Mouse (Mus musculus): ENCODE data around the gene Tasp1.
"Not testable (repeated sequence)": the region's sequence is repeated elsewhere in the genome, so short reads cannot be mapped to it uniquely, and the experiment has no call there.

Gene Tasp1

DNA sequence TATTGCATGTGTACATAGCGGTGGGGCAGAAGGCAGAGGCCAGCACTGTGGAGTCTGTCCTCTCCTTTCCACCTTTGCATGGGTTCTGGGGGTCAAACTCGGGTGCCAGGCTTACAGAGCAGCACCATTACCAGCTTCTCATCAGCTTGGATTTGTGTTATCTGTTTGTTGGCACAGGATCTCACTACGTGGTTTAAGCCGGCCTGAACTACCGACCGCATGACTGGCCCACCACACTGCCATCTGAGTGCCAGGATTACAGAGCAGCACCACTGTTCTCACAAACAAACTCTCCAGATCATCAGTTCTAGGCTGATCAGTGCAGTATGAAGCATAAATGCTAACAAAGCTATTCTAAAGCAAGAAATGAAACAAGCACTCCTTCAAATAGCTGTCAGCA lies 8.5 kb downstream of the Tasp1 start:
- DNase-seq (ENCODE audit: low spot score in 2 of 2): no peak

DNA sequence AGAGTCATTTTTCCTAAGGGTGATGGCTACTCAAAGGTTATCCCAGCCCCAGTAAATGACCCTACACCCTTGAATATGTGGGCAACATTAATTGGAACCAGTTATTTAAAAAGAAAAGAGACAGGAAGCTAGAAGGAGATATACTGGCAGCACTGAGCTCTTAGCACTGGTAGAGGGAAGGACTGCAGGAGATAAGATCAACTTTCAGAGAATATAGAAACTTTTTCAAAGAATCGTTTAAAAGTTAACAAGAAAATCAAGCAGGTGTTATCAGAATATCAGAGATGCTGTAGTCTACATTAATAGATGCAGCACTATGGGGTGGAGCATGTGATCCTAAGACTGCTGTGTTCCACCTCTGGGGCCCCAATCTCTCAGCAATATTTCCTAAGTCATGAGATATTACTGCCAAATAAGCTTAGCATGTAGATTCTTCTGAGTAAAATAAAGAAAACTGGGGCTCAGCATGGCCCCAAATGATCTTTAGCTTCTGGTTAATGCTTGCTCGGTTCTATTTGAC lies 14.9 kb downstream of the Tasp1 start:
- DNase-seq (ENCODE audit: low spot score in 2 of 2): no peak

DNA sequence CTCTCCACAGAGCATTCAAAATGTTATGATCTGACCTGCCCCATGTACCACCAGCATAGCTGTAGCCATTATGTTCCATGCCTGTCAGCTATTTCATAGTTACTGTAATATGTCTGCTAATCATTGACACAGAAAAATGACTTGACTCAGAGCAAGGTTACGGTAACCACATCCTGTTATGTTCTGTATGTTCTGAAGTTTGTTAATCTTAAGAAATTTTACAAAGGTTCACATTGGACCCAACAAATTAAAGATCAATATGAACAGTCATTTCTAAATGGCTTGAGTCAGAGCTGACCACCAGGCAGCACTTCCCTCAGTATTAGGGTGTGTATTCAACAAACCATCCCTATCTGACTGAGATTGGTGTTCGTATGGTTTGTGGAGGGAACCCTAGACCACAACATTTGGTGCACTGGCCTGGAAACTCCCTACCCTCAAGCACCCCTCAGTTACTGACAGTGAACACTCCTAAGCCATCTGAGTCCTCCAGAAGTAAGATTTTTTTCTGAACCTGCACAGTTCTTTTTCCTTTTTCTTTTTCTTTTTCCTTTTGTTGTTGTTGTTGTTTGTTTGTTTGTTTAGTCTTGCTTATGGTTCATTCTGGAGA lies 24.0 kb downstream of the Tasp1 start:
- DNase-seq (ENCODE audit: low spot score in 2 of 2): no peak

DNA sequence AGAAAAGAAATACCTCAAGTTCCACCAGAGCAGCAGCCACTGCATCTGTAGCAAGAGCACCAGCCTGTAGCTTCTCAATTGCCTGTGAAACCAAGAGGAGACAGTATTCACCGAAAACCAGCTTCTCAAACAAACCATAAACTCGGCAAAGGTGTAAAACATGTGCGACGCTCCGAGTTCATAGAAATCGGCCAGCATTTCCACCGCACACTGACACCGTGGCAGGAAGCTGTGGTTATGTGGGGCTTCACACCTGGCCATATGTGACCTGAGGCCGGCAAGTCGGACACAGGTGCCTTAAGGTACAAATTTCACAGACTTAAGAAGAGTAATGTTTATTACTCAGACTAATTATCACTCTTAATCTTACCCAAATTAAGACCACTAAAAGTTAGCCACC lies 24.5 kb downstream of the Tasp1 start:
- DNase-seq (ENCODE audit: low spot score in 2 of 2): no peak

DNA sequence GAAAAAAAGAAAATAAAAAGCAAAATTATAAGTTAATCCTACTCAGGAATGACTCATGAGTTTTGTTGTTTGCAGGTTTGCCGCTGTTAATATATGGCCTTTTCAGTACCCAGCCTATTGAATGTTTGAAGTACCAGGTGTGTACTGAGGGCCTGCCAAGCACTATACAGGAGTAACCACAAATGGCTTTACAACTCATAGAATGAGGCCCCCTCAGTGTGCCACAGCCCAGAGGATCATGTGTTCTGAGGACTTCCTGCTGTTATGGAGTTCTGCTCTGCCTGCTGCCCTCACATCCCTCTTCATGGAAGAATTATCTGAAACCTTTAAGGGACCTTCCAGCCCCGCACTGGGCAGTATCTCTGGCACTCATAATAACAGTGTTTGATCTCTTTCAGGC lies 29.1 kb downstream of the Tasp1 start:
- no peak for DNase-seq (ENCODE audit: low spot score in 2 of 2)

DNA sequence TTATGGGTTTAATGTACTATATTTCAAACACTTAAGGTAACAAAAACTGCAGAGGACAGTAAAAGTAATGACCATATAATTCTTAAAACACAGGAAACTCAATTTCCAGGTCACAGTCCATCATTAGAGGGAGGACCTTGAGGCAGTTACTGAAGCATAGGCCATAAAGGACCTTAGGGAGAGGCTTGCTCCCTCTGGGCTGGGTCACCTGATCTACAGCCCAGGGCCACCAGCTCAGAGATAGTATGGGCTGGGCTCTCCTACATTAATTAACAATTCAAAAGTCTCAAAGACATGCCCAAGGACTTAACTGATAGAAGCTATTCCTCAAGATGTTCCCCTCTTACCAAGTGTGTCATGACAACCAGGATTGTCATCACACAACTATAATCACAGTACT lies 29.8 kb downstream of the Tasp1 start:
- no peak for DNase-seq (ENCODE audit: low spot score in 2 of 2)

DNA sequence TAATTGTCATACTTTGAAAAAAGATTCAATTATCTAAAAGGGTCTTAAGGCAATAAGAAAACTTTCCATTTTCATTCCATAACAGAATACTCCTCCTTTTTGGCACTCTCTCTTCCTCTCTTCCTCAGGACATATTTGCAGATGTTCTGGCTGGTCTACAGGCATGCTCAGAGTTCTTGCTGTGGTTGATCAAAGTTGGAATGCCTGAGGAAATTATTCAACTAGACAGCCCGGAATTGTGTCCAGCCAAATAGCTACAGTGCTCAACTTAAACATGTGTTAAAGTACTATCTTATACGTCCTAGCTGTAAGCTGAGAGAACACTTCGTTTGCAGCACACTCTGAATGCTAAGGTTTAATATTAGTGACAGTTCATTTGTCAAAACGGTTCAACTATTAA lies 41.7 kb downstream of the Tasp1 start:
- no peak for DNase-seq (ENCODE audit: low spot score in 2 of 2)

DNA sequence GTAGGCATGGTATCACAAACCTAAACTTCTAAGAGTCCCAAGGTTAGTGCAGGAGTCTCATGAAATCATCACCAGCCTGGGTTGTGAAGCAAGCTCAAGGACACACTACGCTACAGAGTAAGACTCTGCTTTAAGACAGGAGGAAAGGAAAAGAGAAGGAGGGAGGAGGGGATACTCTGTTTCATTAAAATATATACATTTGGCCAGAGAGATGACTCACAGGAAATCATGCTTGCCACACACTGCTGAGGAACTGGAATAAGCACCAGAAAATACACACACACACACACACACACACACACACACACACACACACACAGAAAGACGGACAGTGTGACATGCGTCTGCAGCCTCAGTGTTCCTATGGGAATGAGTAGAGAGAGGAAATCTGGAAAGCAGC lies 59.2 kb downstream of the Tasp1 start:
- no peak for DNase-seq (ENCODE audit: low spot score in 2 of 2)

DNA sequence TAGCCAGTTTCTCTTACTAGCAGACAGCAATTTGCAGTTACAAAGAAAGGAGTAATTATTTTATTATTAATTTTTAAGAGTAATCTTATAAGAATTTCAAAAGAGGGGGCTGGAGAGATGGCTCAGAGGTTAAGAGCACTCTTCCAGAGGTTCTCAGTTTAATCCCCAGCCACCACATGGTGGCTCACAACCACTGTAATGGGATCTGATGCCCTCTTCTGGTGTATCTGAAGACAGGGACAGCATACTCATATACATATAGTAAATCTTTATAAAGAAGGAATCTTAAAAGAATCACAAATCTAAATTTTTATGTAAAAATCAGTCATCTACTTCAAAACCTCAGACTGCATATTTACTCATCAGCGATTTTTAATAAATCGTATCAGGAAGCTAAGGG lies 68.4 kb downstream of the Tasp1 start:
- DNase-seq (ENCODE audit: low spot score in 2 of 2): no peak

DNA sequence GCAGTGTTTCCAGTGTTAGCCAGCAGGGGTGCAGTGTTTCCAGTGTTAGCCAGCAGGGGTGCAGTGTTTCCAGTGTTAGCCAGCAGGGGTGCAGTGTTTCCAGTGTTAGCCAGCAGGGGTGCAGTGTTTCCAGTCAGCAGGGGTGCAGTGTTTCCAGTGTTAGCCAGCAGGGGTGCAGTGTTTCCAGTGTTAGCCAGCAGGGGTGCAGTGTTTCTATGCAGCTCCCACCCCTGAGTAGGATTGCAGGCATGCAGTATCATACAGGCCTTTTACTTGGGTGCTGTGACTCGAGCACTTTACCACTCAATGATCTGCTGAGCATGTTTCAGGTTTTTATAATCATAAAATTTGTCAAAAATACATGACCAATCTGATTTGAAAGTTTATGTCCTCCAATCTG lies 76.7 kb downstream of the Tasp1 start:
- not testable (repeated sequence) for DNase-seq (ENCODE audit: low spot score in 2 of 2)

DNA sequence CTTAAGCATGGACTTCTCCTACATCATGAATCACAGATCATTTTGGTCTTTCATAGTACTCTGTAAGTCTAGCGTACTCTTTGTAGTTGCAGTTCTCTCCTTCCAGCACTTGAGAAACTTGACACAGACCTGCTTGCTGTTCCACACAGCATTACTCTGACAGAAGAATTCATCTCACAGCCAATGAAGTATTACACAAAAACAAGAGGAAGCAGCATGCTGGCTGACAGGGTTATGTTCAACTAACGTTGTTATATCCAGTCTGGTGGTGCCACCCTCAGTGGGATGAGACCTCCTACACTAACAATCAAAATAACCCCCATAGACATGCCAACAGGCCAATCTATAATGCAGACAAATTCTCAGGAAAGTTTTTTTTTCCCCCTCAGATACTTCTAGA lies 99.2 kb downstream of the Tasp1 start:
- no peak for DNase-seq (ENCODE audit: low spot score in 2 of 2)

DNA sequence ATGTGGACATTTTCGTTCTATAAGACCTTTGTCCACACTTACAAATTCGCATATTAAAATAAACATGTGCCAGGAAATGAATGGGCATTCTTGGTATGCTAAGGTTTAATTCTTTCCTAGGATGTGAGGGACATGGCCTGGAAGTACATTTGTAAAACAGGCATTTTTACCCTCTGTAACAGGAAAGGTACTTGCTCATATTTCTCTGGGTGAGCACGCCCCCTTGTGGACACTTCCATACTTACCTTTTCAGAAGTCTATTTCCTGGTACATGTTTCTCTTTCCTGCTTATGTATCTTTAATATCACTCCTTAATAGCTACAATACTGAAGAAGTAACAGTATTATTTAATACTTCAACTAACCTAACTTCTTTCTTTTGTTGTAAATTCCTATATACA lies 100.3 kb downstream of the Tasp1 start:
- DNase-seq (ENCODE audit: low spot score in 2 of 2): peak; percentile 8 to 39

DNA sequence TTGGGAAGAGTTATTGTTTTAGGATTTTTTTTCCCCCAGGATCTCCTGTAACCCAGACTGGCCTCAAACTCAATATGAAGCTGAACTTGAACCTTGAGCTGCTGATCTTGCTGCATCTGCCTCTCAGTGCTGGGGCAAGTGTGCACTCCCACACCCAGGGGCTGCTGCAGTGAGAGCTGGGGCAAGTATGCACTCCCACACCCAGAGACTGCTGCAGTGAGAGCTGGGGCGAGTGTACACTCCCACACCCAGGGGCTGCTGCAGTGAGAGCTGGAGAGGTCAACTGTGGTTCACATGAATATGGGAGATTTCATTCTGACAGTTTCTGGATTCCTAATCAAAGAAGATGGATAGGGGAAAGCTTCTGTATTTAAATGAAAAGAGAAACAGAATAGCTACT lies 117.8 kb downstream of the Tasp1 start:
- DNase-seq (ENCODE audit: low spot score in 2 of 2): no peak

DNA sequence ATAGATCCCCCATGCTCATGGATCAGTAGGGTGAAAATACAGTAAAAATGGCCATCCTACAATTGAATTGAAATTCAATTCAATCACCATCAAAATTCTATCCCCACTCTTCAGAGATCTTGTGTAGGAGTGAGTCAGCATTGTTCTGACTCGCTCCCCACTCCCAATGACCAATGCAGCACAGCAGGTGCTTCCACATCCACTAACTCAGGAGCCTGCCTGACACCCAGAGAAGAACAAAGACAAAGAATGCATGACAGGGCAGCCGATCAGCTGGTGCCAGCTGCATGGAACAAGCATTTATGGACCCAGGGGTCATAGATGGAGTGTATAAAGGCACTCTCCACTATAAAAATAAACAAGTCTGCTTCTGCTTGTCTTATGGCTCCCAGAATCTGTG lies 129.0 kb downstream of the Tasp1 start:
- no peak for DNase-seq (ENCODE audit: low spot score in 2 of 2)

DNA sequence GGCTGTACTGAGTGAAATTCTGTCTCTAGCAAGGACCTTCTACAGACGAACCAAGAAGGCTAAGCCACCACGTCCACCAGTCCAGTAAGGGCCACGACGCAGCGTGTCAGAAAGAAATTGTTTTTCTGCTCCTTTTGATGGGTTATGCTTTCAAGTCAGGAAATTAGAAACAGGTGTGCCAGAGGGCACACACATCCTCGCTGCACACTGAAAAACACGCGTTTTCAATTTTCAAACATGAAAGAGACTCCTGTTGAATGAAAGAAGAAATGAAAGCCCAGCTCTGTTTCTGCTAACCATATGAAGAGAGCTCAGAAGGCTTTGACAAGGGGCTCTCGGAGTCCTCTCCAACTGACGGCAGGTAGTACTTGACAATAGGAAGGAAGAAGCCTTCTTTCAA lies 132.0 kb downstream of the Tasp1 start:
- DNase-seq (ENCODE audit: low spot score in 2 of 2): no peak

DNA sequence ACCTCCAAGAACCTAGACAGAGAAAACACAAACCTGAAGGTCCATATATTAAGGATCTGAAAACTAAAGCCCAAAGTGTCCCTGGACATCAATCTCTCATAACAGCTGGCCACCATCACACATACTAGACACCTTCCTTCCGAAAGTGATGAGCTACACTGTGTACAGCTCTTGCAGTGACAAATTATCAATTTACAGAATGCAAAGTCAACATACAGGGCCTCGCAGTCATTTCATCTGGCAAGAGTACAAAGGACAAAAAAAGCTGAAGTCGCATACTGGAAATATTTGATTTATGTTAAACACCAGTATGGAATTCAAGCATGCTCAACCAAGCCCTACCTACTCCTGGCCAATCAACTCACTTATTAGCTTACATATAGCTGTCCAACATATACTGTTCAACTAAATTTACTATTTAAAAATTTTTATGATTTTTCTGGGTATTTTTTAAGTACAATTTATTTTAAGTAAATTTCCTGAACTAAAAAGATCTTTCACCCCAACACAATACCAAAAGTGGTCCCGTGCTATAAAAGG lies 132.5 kb downstream of the Tasp1 start:
- no peak for DNase-seq (ENCODE audit: low spot score in 2 of 2)

DNA sequence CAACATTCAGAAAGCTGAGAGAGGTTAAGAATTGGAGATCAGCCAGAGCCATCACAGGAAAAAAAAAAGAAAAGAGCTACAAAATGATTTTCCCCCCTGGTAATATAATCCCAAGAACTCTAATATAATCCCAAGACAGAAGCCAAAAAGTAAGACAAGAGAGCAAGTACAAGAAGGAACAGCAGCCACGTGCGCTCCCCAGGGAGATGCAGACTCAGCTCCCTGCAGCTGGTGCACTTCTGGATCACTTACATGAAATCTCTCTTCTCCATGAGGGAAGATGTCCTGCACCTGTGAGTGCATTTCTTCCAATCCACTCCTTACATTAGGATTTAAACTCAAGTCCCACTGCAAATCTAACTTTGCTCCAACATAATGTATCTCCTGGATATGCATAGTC lies 134.4 kb downstream of the Tasp1 start:
- no peak for DNase-seq (ENCODE audit: low spot score in 2 of 2)

DNA sequence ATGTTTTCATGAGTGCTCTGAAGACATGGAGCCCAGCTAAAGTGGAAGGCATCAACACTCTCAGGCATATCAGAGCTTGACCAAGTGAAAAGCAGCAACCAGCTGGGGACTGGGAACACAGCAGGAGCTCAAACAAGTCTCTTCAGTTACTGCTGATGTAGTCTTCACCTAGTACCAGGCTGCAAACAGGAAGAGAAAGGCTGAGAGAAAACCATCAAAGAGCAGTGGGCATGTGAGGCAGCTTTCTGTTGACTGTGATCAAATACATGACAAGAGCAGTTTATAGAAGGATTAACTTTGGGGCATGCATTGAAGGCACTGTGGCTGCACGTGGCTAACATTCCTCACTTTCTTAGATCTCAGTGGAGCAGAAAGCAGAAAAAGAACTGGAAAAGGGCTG lies 141.7 kb downstream of the Tasp1 start:
- no peak for DNase-seq (ENCODE audit: low spot score in 2 of 2)

DNA sequence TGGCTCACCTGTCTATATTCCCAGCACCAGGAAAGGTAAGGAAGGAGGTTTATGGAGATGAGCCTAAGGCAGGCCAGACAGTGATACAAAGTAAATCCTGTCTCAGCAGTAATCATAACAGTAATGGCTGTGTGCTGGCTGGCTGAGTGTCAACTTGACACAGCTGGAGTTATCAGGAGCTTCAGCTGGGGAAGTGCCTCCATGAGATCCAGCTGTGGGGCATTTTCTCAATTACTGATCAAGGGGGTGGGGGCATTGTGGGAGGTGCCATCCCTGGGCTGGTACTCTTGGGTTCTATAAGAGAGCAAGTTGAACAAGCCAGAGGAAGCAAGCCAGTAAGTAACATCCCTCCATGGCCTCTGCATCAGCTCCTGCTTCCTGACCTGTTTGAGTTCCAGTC lies 145.2 kb downstream of the Tasp1 start:
- DNase-seq (ENCODE audit: low spot score in 2 of 2): not testable (repeated sequence)

DNA sequence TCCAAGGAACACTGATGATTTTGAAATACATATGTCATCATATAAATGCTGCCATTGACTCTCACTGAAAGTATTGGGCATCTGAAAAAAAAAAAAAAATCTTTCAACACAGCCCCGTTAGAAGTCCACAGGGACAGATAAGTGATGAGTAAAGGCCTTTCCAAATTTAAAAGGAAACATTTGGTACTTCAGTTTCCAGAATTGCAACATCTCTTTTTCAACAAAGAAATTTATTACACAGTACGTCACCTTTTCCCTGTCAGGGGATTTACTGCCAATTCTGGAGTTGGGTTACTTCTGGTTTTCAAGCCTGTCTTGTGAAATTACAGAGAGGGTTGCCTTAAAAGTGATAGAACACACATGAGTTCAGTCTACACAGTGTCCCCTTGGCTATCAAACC lies 146.8 kb downstream of the Tasp1 start:
- peak in 1 of 2 experiments; percentile 7 for DNase-seq (ENCODE audit: low spot score in 2 of 2)

DNA sequence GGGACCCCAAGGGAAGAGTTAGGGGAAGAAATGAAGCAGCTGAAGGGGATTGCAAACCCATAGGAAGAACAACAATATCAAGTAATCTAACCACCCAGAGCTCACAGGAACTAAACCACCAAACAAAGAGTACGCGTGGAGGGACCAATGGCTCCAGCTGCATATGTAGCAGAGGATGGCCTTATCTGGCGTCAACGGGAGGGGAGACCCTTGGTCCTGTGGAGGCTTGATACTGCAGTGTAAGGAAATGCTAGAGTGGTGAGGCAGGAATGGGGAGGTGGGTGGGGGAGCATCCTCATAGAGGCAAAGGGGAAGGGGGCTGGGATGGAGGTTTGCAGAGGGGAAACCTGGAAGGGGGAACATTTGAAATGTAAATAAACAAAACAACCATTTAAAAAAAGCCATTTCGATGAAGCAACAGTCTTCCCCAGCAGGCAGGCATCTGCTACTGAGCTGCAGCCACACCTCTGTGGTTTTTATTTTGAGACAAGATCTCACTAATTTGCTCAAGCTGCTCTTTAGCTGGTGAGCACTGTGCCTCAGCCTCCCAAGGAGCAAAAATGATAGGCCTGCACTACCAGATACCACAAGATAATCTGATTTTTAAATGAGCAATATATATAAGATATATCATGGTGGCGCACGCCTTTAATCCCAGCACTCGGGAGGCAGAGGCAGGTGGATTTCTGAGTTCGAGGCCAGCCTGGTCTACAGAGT lies 160.0 kb downstream of the Tasp1 start:
- no peak for DNase-seq (ENCODE audit: low spot score in 2 of 2)

DNA sequence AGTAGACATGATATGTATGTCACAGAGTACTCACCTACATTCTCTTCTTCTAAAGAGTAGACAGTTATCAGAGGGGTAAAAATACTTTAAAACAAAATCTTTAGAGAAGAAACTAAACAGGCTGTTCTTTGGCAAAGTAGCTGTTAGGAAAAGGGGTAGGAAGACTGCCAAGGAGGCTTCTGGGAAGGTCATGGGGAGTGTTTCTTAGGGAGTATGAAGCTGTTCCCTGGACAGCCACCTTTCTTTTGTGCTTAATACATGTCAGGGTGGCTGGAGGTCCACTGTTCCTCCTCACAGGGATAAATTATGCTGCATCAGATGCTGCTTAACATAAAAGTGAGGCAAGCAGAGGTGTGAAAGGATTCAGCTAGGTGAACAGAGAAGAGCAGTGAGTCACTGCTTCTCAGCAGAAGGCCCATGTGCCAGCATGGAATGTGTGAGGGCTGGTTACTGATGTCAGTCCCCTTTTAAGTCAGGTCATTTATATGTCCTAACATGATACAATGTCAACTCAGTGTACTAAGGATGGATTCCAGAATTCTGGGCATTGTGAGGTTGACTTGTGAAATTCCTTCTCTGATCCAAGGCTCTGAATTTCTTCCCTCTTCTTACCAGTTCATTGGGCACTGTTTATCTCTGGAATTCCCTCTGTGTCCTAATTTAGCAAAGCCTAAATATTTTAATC lies 175.1 kb downstream of the Tasp1 start:
- no peak for DNase-seq (ENCODE audit: low spot score in 2 of 2)

DNA sequence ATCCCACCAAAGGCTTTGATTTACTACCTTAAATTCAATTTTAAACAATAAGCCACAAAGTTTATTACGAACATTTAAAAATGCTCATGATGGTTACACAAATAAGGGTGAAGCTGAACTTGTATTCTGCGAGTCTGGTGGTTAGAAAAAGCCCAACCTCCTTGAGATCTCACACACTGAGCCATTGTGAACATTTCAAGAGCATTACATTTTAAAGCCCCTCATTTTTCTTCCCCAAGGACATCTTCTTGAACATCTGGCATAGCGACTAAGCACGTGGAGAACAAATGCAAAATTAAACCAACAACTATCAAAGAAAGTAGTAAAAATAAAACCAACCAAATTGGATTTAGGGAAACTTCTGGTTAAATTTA lies 182.4 kb downstream of the Tasp1 start:
- no peak for DNase-seq (ENCODE audit: low spot score in 2 of 2)

Measured in urinary bladder, postnatal 36 days (tissue).